Mouse (Mus musculus): ENCODE data around the gene Tph2.

GRCm38 (mm10) chr10:115169410-115169809 lies 15.4 kb downstream of the Tph2 start:
- TF ChIP-seq GATA1 (IDR thresholded peaks at IDR 0.05; ENCODE audit: borderline replicate concordance, low read length) (no peak), FLI1 (IDR thresholded peaks at IDR 0.05; ENCODE audit: low read length) (no peak)
